38 mouse cellular contexts compared by ENCODE assay signal in genomic region chr15:101829441-101829840, GRCm38 (mm10). TPM values are rescaled to one million over a fixed set of nuclear protein-coding genes. Genes with fewer than 3 reads are reported as not detected.
"Had no signal": no experiment of that assay in that cellular context is flagged by ENCODE, and none has a peak within 500 bp of the region (broad histone marks: within the 10 kb centered on the region; RNA-seq: fewer than 3 reads in every experiment).

No protein-coding gene starts in this region.

- H3K4me3 ChIP-seq: heart, embryonic 10.5 days; heart, embryonic 12.5 days; hindbrain, embryonic 10.5 days; hindbrain, embryonic 12.5 days; hindbrain, embryonic 15.5 days; intestine, embryonic 15.5 days; left cerebral cortex, adult 2 months; limb, embryonic 10.5 days; limb, embryonic 12.5 days; liver, embryonic 13.5 days had no signal

- ATAC-seq: inflammation-experienced regulatory T-cells, adult 6 months; intestine, embryonic 15.5 days; intestine, postnatal 0 days had no signal

- H3K36me3 ChIP-seq: heart, embryonic 10.5 days; heart, embryonic 12.5 days; hindbrain, embryonic 10.5 days; hindbrain, embryonic 12.5 days; hindbrain, embryonic 15.5 days; intestine, embryonic 15.5 days; limb, embryonic 10.5 days; limb, embryonic 12.5 days; liver, embryonic 13.5 days had no signal

- H3K4me2 ChIP-seq: heart, embryonic 12.5 days; hindbrain, embryonic 12.5 days; hindbrain, embryonic 15.5 days; intestine, embryonic 15.5 days; limb, embryonic 12.5 days; liver, embryonic 11.5 days; liver, embryonic 13.5 days had no signal

- H3K27me3 ChIP-seq: hindbrain, embryonic 12.5 days; hindbrain, embryonic 15.5 days; intestine, embryonic 15.5 days; liver, embryonic 13.5 days had no signal

- H3K9me3 ChIP-seq: heart, embryonic 10.5 days; heart, embryonic 12.5 days; hindbrain, embryonic 10.5 days; hindbrain, embryonic 12.5 days; hindbrain, embryonic 15.5 days; intestine, embryonic 15.5 days; limb, embryonic 10.5 days; limb, embryonic 12.5 days; liver, embryonic 13.5 days had no signal

- DNase-seq: gastrocnemius, postnatal 14 days; gastrocnemius, postnatal 36 days; heart, adult 18-20 months; heart, postnatal 10 days; heart, postnatal 4 days; kidney, adult 18-20 months; kidney, adult 8-10 months; kidney, postnatal 10 days; kidney, postnatal 25 days; kidney, postnatal 4 days; layer of hippocampus, adult 9-11 months; liver; liver, embryonic 13.5 days had no signal

- H3K4me1 ChIP-seq: hindbrain, embryonic 10.5 days; hindbrain, embryonic 12.5 days; hindbrain, embryonic 15.5 days; intestine, embryonic 15.5 days; limb, embryonic 12.5 days; liver, embryonic 13.5 days had no signal

- H3K27ac ChIP-seq: heart, embryonic 10.5 days; hindbrain, embryonic 10.5 days; hindbrain, embryonic 12.5 days; hindbrain, embryonic 15.5 days; intestine, embryonic 15.5 days; left cerebral cortex, adult 2 months; limb, embryonic 10.5 days; limb, embryonic 12.5 days; liver, embryonic 13.5 days had no signal

- H3K9ac ChIP-seq: heart, embryonic 12.5 days; hindbrain, embryonic 12.5 days; hindbrain, embryonic 15.5 days; intestine, embryonic 15.5 days; limb, embryonic 12.5 days; liver, embryonic 13.5 days had no signal

RNA-seq across cellular contexts. Expression of gene Krt2, which starts 11.5 kb away (rescaled TPM):
- total RNA-seq: gastrocnemius, adult 18-20 months; gastrocnemius, adult 8-10 months; gastrocnemius, postnatal 14 days; gastrocnemius, postnatal 36 days; heart, adult 18-20 months; heart, adult 8-10 months; heart, postnatal 10 days; heart, postnatal 25 days; heart, postnatal 4 days had no signal
- polyA plus RNA-seq: gonadal fat pad, adult 2 months; heart, embryonic 10.5 days; heart, embryonic 12.5 days; heart, embryonic 14.5 days; heart, embryonic 16.5 days; hindbrain, embryonic 10.5 days; hindbrain, embryonic 12.5 days; inflammation-experienced regulatory T-cells, adult 6 months; intestine, embryonic 15.5 days; intestine, postnatal 0 days; kidney, embryonic 14.5 days; kidney, embryonic 16.5 days; limb, embryonic 10.5 days; liver, embryonic 11.5 days; liver, embryonic 13.5 days had no signal

RNA-seq across cellular contexts. Expression of gene Krt1, which starts 21.2 kb away (rescaled TPM):
- total RNA-seq: gastrocnemius, adult 18-20 months; gastrocnemius, adult 8-10 months; gastrocnemius, postnatal 14 days; gastrocnemius, postnatal 36 days; heart, adult 18-20 months; heart, adult 8-10 months; heart, postnatal 10 days; heart, postnatal 25 days; heart, postnatal 4 days had no signal
- polyA plus RNA-seq: inflammation-experienced regulatory T-cells, adult 6 months; liver, embryonic 13.5 days had no signal

RNA-seq across cellular contexts. Expression of gene Krt73, which starts 27.3 kb away (rescaled TPM):
- total RNA-seq: gastrocnemius, adult 18-20 months; gastrocnemius, adult 8-10 months; gastrocnemius, postnatal 14 days; gastrocnemius, postnatal 36 days; heart, adult 18-20 months; heart, adult 8-10 months; heart, postnatal 10 days; heart, postnatal 25 days; heart, postnatal 4 days had no signal
- polyA plus RNA-seq: gonadal fat pad, adult 2 months; heart, embryonic 10.5 days; heart, embryonic 12.5 days; heart, embryonic 14.5 days; heart, embryonic 16.5 days; hindbrain, embryonic 10.5 days; inflammation-experienced regulatory T-cells, adult 6 months; intestine, embryonic 15.5 days; intestine, postnatal 0 days; kidney, embryonic 14.5 days; kidney, embryonic 16.5 days; limb, embryonic 10.5 days; limb, embryonic 12.5 days; liver, embryonic 11.5 days; liver, embryonic 13.5 days had no signal

RNA-seq across cellular contexts. Expression of gene Krt77, which starts 40.1 kb away (rescaled TPM):
- total RNA-seq: gastrocnemius, adult 18-20 months; gastrocnemius, adult 8-10 months; gastrocnemius, postnatal 14 days; gastrocnemius, postnatal 36 days; heart, adult 18-20 months; heart, adult 8-10 months; heart, postnatal 10 days; heart, postnatal 25 days; heart, postnatal 4 days had no signal
- polyA plus RNA-seq: gonadal fat pad, adult 2 months; heart, embryonic 12.5 days; heart, embryonic 14.5 days; hindbrain, embryonic 10.5 days; hindbrain, embryonic 12.5 days; inflammation-experienced regulatory T-cells, adult 6 months; intestine, embryonic 15.5 days; intestine, postnatal 0 days; kidney, embryonic 14.5 days; limb, embryonic 10.5 days; limb, embryonic 12.5 days; liver, embryonic 11.5 days; liver, embryonic 13.5 days had no signal

RNA-seq across cellular contexts. Expression of gene Krt72, which starts 43.2 kb away (rescaled TPM):
- total RNA-seq: gastrocnemius, adult 18-20 months; gastrocnemius, adult 8-10 months; gastrocnemius, postnatal 14 days; gastrocnemius, postnatal 36 days; heart, adult 18-20 months; heart, adult 8-10 months; heart, postnatal 10 days; heart, postnatal 25 days; heart, postnatal 4 days; layer of hippocampus, adult 8-10 months; layer of hippocampus, postnatal 25 days; left cerebral cortex, adult 2 months; left cerebral cortex, postnatal 14 days; left cerebral cortex, postnatal 36 days had no signal
- polyA plus RNA-seq: gonadal fat pad, adult 2 months; heart, embryonic 10.5 days; heart, embryonic 12.5 days; heart, embryonic 14.5 days; hindbrain, embryonic 10.5 days; hindbrain, embryonic 12.5 days; inflammation-experienced regulatory T-cells, adult 6 months; intestine, embryonic 15.5 days; intestine, postnatal 0 days; kidney, embryonic 14.5 days; kidney, embryonic 16.5 days; limb, embryonic 10.5 days; limb, embryonic 12.5 days; liver, embryonic 11.5 days; liver, embryonic 13.5 days had no signal
